In genomic region chr3:95916760-95917159, GRCm38 (mm10) we compare ENCODE assay signal across 28 mouse cellular contexts. TPM values are rescaled to one million over a fixed set of nuclear protein-coding genes. Genes with fewer than 3 reads are reported as not detected.
DNase-seq lines count a peak whose midpoint lies in the region; ATAC-seq and TF ChIP-seq lines count a peak whose summit lies in the region.
"Had no signal": no experiment of that assay in that cellular context is flagged by ENCODE, and none has a peak within 500 bp of the region (broad histone marks: within the 10 kb centered on the region; RNA-seq: fewer than 3 reads in every experiment).

No protein-coding gene starts in this region.

- WGBS in liver, postnatal 0 days (ENCODE audit: insufficient replicate concordance): 54% methylated on average over 7 of the region's 7 CpGs
- WGBS in liver, embryonic 12.5 days (ENCODE audit: insufficient replicate concordance): 55% methylated on average over 7 of the region's 7 CpGs

- ATAC-seq in liver, postnatal 0 days: no peak
- no peak for ATAC-seq in liver, embryonic 12.5 days
- ATAC-seq in granulocyte monocyte progenitor cell, adult 5-6 weeks (replicated peaks; ENCODE audit: poor library complexity, severe bottlenecking): peak; percentile 74
- ATAC-seq: CD4-positive, CD25-positive, alpha-beta regulatory T cell, adult 4 months; forebrain, embryonic 14.5 days; forebrain, embryonic 16.5 days had no signal

- H3K27ac ChIP-seq in liver, postnatal 0 days (ENCODE audit: low read depth): peak overlapping the region; percentile 66
- no peak overlapping the region for H3K27ac ChIP-seq in liver, embryonic 12.5 days
- H3K27ac ChIP-seq: embryonic facial prominence, embryonic 13.5 days; embryonic facial prominence, embryonic 15.5 days; forebrain, embryonic 10.5 days; forebrain, embryonic 12.5 days had no signal

- no peak for TF ChIP-seq EP300 in liver, postnatal 0 days (IDR thresholded peaks at IDR 0.05; ENCODE audit: low read depth)

- H3K9ac ChIP-seq in liver, postnatal 0 days (replicated peaks): no peak overlapping the region
- no peak overlapping the region for H3K9ac ChIP-seq in liver, embryonic 12.5 days
- H3K9ac ChIP-seq: embryonic facial prominence, embryonic 13.5 days; embryonic facial prominence, embryonic 15.5 days; forebrain, embryonic 12.5 days had no signal

- TF ChIP-seq CTCF in liver, postnatal 0 days (IDR thresholded peaks at IDR 0.05; ENCODE audit: low read depth): no peak

- no peak for DNase-seq in liver, postnatal 0 days
- peak; percentile 18 for DNase-seq in splenic B cell, adult 2 months (ENCODE audit: low read depth, low spot score)
- DNase-seq in ovary, postnatal 10 days (ENCODE audit: low spot score): no peak
- no peak for DNase-seq in testis, postnatal 10 days (ENCODE audit: low spot score)
- no peak for DNase-seq in frontal cortex, postnatal 10 days (ENCODE audit: low spot score in 2 of 2)
- DNase-seq: adrenal gland, adult 8-10 months; adrenal gland, postnatal 14 days; adrenal gland, postnatal 36 days; B cell, adult 2 months; cerebellum, adult 11 months; cerebellum, adult 18-20 months; cerebellum, adult 8-10 months; cerebellum, adult 9-11 months; cerebellum, postnatal 14 days; cerebellum, postnatal 36 days; embryo, embryonic 11 days had no signal

- H3K4me3 ChIP-seq in liver, postnatal 0 days (ENCODE audit: low read depth, low read length): no peak overlapping the region
- H3K4me3 ChIP-seq in liver, embryonic 12.5 days: no peak overlapping the region
- H3K4me3 ChIP-seq in megakaryocyte, embryonic 14.5 days (replicated peaks): peak overlapping the region; percentile 46
- H3K4me3 ChIP-seq: embryonic facial prominence, embryonic 13.5 days; embryonic facial prominence, embryonic 15.5 days; erythroblast, embryonic 14.5 days; forebrain, embryonic 10.5 days; forebrain, embryonic 12.5 days had no signal

- H3K9me3 ChIP-seq in liver, postnatal 0 days (ENCODE audit: low read length): no peaks in the 10 kb centered on the region
- H3K9me3 ChIP-seq in liver, embryonic 12.5 days (replicated peaks): no peaks in the 10 kb centered on the region
- H3K9me3 ChIP-seq in megakaryocyte, embryonic 14.5 days: no peaks in the 10 kb centered on the region
- H3K9me3 ChIP-seq: embryonic facial prominence, embryonic 13.5 days; embryonic facial prominence, embryonic 15.5 days; forebrain, embryonic 10.5 days; forebrain, embryonic 12.5 days had no signal

- no peaks in the 10 kb centered on the region for H3K36me3 ChIP-seq in liver, postnatal 0 days (replicated peaks; ENCODE audit: insufficient read depth, low read length)
- H3K36me3 ChIP-seq in liver, embryonic 12.5 days: no peaks in the 10 kb centered on the region
- no peaks in the 10 kb centered on the region for H3K36me3 ChIP-seq in megakaryocyte, embryonic 14.5 days (replicated peaks; ENCODE audit: low read length)
- no peaks in the 10 kb centered on the region for H3K36me3 ChIP-seq in splenic B cell, adult 2 months (ENCODE audit: control insufficient read depth, insufficient read depth, low read length, poor library complexity, severe bottlenecking)
- H3K36me3 ChIP-seq: embryonic facial prominence, embryonic 13.5 days; embryonic facial prominence, embryonic 15.5 days; forebrain, embryonic 10.5 days; forebrain, embryonic 12.5 days had no signal

- no peaks in the 10 kb centered on the region for H3K4me1 ChIP-seq in liver, postnatal 0 days (ENCODE audit: insufficient read depth)
- H3K4me1 ChIP-seq in liver, embryonic 12.5 days: peaks cover 5% of the 10 kb centered on the region
- H3K4me1 ChIP-seq in megakaryocyte, embryonic 14.5 days: peaks cover 11% of the 10 kb centered on the region
- H3K4me1 ChIP-seq: embryonic facial prominence, embryonic 13.5 days; embryonic facial prominence, embryonic 15.5 days; forebrain, embryonic 12.5 days had no signal

- no peaks in the 10 kb centered on the region for H3K27me3 ChIP-seq in liver, postnatal 0 days (ENCODE audit: insufficient read depth, low read length)
- no peaks in the 10 kb centered on the region; the same call in 1 of the 2 replicates for H3K27me3 ChIP-seq in liver, embryonic 12.5 days (replicated peaks)
- H3K27me3 ChIP-seq in megakaryocyte, embryonic 14.5 days (replicated peaks): peaks cover 15% of the 10 kb centered on the region
- H3K27me3 ChIP-seq in splenic B cell, adult 2 months (ENCODE audit: control insufficient read depth, insufficient read depth, low read length, poor library complexity, severe bottlenecking): no peaks in the 10 kb centered on the region; the same call in 1 of the 2 replicates
- H3K27me3 ChIP-seq: embryonic facial prominence, embryonic 13.5 days; embryonic facial prominence, embryonic 15.5 days; forebrain, embryonic 12.5 days had no signal

- H3K4me2 ChIP-seq in liver, postnatal 0 days (ENCODE audit: low read depth, low read length): peak overlapping the region; percentile 35; the same call in 1 of the 2 replicates
- H3K4me2 ChIP-seq in liver, embryonic 12.5 days: no peak overlapping the region
- H3K4me2 ChIP-seq: embryonic facial prominence, embryonic 13.5 days; embryonic facial prominence, embryonic 15.5 days; forebrain, embryonic 12.5 days had no signal

RNA-seq across cellular contexts. Expression of gene Car14, which starts 12.3 kb away (rescaled TPM):
- 15.2 and 17.3 TPM in 2 replicates for polyA plus RNA-seq in liver, postnatal 0 days (2015; fragmentation: Nextera tagmentation; extraction: Ambion mirVana)
- 10.3 and 10.6 TPM in 2 replicates for polyA plus RNA-seq in liver, embryonic 12.5 days (2016; fragmentation: Nextera tagmentation; extraction: Ambion mirVana)
- not detected in 2 replicates for total RNA-seq in granulocyte monocyte progenitor cell, adult 5-6 weeks (2014; fragmentation: Nextera tagmentation)
- total RNA-seq in granulocyte monocyte progenitor cell, adult 5-6 weeks (2017): not detected in 2 replicates
- not detected in 2 replicates for polyA plus RNA-seq in megakaryocyte, embryonic 14.5 days (2012; ENCODE audit: insufficient read depth, low replicate concordance)
- total RNA-seq: common myeloid progenitor, adult 5-6 weeks had no signal
- polyA plus RNA-seq: erythroblast, embryonic 14.5 days had no signal

RNA-seq across cellular contexts. Expression of gene Anp32e, which starts 12.3 kb away (rescaled TPM):
- 92.0 and 98.4 TPM in 2 replicates for polyA plus RNA-seq in liver, postnatal 0 days (2015; fragmentation: Nextera tagmentation; extraction: Ambion mirVana)
- polyA plus RNA-seq in liver, embryonic 12.5 days (2016; fragmentation: Nextera tagmentation; extraction: Ambion mirVana): 185 and 198 TPM in 2 replicates
- 159 and 191 TPM in 2 replicates for total RNA-seq in granulocyte monocyte progenitor cell, adult 5-6 weeks (2014; fragmentation: Nextera tagmentation)
- total RNA-seq in granulocyte monocyte progenitor cell, adult 5-6 weeks (2017): 445 and 523 TPM in 2 replicates
- polyA plus RNA-seq in megakaryocyte, embryonic 14.5 days (2012; ENCODE audit: insufficient read depth, low replicate concordance): 3.7 and 183 TPM in 2 replicates

RNA-seq across cellular contexts. Expression of gene Aph1a, which starts 23.0 kb away (rescaled TPM):
- polyA plus RNA-seq in liver, postnatal 0 days (2015; fragmentation: Nextera tagmentation; extraction: Ambion mirVana): 17.1 and 22.9 TPM in 2 replicates
- polyA plus RNA-seq in liver, embryonic 12.5 days (2016; fragmentation: Nextera tagmentation; extraction: Ambion mirVana): 16.5 and 19.0 TPM in 2 replicates
- total RNA-seq in granulocyte monocyte progenitor cell, adult 5-6 weeks (2014; fragmentation: Nextera tagmentation): 67.0 and 69.0 TPM in 2 replicates
- total RNA-seq in granulocyte monocyte progenitor cell, adult 5-6 weeks (2017): 31.8 and 42.8 TPM in 2 replicates
- 39.8 and 61.7 TPM in 2 replicates for polyA plus RNA-seq in megakaryocyte, embryonic 14.5 days (2012; ENCODE audit: insufficient read depth, low replicate concordance)

RNA-seq across cellular contexts. Expression of gene BC028528, which starts 25.0 kb away (rescaled TPM):
- polyA plus RNA-seq in liver, postnatal 0 days (2015; fragmentation: Nextera tagmentation; extraction: Ambion mirVana): 7.6 and 7.9 TPM in 2 replicates
- 6.7 and 8.2 TPM in 2 replicates for polyA plus RNA-seq in liver, embryonic 12.5 days (2016; fragmentation: Nextera tagmentation; extraction: Ambion mirVana)
- 36.7 and 51.1 TPM in 2 replicates for total RNA-seq in granulocyte monocyte progenitor cell, adult 5-6 weeks (2014; fragmentation: Nextera tagmentation)
- 57.2 and 65.2 TPM in 2 replicates for total RNA-seq in granulocyte monocyte progenitor cell, adult 5-6 weeks (2017)
- 0.30 TPM in 1 of 2 replicates, not detected in the other for polyA plus RNA-seq in megakaryocyte, embryonic 14.5 days (2012; ENCODE audit: insufficient read depth, low replicate concordance)
- polyA plus RNA-seq: erythroblast, embryonic 14.5 days had no signal

RNA-seq across cellular contexts. Expression of gene Ciart, which starts 34.7 kb away (rescaled TPM):
- 0.77 and 1.00 TPM in 2 replicates for polyA plus RNA-seq in liver, postnatal 0 days (2015; fragmentation: Nextera tagmentation; extraction: Ambion mirVana)
- 2.4 and 2.8 TPM in 2 replicates for polyA plus RNA-seq in liver, embryonic 12.5 days (2016; fragmentation: Nextera tagmentation; extraction: Ambion mirVana)
- total RNA-seq in granulocyte monocyte progenitor cell, adult 5-6 weeks (2014; fragmentation: Nextera tagmentation): 2.6 and 4.6 TPM in 2 replicates
- 0.90 and 4.0 TPM in 2 replicates for total RNA-seq in granulocyte monocyte progenitor cell, adult 5-6 weeks (2017)
- polyA plus RNA-seq in megakaryocyte, embryonic 14.5 days (2012; ENCODE audit: insufficient read depth, low replicate concordance): 10.4 and 16.9 TPM in 2 replicates

Comparison
In these comparisons a context has a peak if more than half of its experiments do, and no peak if none do; other contexts are left out.
1. RNA of gene Car14, which starts 12.3 kb away (polyA plus RNA-seq): 15.2 to 17.3 TPM in liver, postnatal 0 days and 10.3 to 10.6 TPM in liver, embryonic 12.5 days; not detected in megakaryocyte, embryonic 14.5 days; every median in the first group is over 10 times any median in the second.